Mouse (Mus musculus) testis, adult 2 months (tissue): ENCODE measurements at regions not wholly inside any gene's neighbourhood (a gene's known extent, or its start where the extent isn't known, plus 50 kb on each side); places are given as distances from the start of the nearest gene placed in this dataset.

Source experiments
- H3K27ac ChIP-seq: fragments of 200-500 bp; 2 replicates; pipeline ENCODE4 v1.5.1; 2012; ENCODE audit warnings: low read depth, low read length; ENCODE audit not compliant: control insufficient read depth, insufficient read depth
- H3K27me3 ChIP-seq: fragments of 200-500 bp; 2 replicates; pipeline ENCODE4 v1.6.1; 2012; ENCODE audit warnings: mild to moderate bottlenecking, low read length, moderate library complexity; ENCODE audit not compliant: control insufficient read depth, insufficient read depth
- H3K36me3 ChIP-seq: fragments of 200-500 bp; 2 replicates; pipeline ENCODE4 v1.6.1; 2012; ENCODE audit warnings: mild to moderate bottlenecking, low read length; ENCODE audit not compliant: control insufficient read depth, insufficient read depth
- H3K4me1 ChIP-seq: fragments of 200-500 bp; 2 replicates; pipeline ENCODE4 v1.6.1; 2012; ENCODE audit warnings: low read length; ENCODE audit not compliant: control insufficient read depth, insufficient read depth
- H3K4me3 ChIP-seq: fragments of 200-500 bp; 2 replicates; pipeline ENCODE4 v1.5.1; 2012; ENCODE audit warnings: low read depth, mild to moderate bottlenecking, low read length, moderate library complexity, mixed read lengths; ENCODE audit not compliant: control insufficient read depth
- CTCF ChIP-seq: fragments of 200-500 bp; IDR thresholded peaks from 2 replicates; pipeline ENCODE4 v1.5.1; 2012; ENCODE audit warnings: low read depth, mild to moderate bottlenecking, inconsistent platforms, low read length, moderate library complexity; ENCODE audit not compliant: control insufficient read depth, insufficient read depth, insufficient replicate concordance
- POLR2A ChIP-seq: fragments of 200-500 bp; IDR thresholded peaks from 2 replicates; pipeline ENCODE4 v1.6.1; 2012; ENCODE audit warnings: low read depth, mild to moderate bottlenecking, inconsistent platforms, low read length, moderate library complexity; ENCODE audit not compliant: control insufficient read depth

DNA sequence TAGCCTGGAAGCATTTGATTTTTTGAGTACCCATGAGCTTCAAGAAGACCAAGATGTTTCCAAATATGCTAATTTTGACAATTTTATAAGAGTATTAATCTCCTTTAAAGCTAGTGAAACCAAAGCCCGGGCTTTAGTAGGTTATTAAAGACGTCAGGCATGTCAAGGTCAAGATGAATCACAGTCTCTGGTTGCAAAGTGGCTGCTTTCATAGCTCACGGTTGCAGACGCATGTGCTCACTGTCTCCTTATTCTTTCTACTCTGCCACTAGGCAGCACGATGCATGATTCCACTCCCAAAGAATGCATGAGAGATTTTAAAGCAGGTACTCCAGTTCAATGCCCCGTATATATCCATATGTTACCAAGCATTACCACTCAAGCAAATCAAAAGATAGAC, 86.4 kb upstream of the Jade1 start:
- H3K36me3 ChIP-seq, result no peaks in the 10 kb centered on the region
- TF ChIP-seq POLR2A (no peak), CTCF (no peak)

DNA sequence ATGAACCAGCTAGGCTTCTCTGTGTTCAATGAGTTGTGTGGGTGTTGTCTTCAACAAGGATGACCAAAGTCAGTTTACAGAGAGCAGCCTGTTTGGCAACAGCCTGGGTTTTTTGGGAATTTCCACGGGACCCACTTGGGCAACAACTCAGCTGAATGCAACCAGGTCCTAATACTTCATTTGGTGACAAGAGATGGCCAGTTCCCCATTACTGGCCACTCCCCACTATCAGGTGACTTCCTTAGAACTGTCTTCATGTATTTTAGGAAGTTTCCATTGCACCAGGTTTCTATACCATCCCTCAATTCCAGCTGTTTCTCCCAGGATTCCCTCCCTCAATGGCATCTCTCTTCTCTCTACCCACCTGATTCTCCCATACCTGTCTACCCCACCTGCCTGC, 87.7 kb upstream of the Jade1 start:
- Histone ChIP-seq H3K4me3 (no peak overlapping the region), H3K27ac (no peak overlapping the region), H3K27me3 (no peaks in the 10 kb centered on the region), H3K36me3 (no peaks in the 10 kb centered on the region), H3K4me1 (no peaks in the 10 kb centered on the region)
- TF ChIP-seq POLR2A (no peak), CTCF (no peak)

More for the DNA sequence above, 86.4 kb upstream of the Jade1 start:
- H3K4me1 ChIP-seq, result no peaks in the 10 kb centered on the region
- no peak overlapping the region for H3K27ac ChIP-seq
- H3K27me3 ChIP-seq, result no peaks in the 10 kb centered on the region
- no peak overlapping the region for H3K4me3 ChIP-seq

DNA sequence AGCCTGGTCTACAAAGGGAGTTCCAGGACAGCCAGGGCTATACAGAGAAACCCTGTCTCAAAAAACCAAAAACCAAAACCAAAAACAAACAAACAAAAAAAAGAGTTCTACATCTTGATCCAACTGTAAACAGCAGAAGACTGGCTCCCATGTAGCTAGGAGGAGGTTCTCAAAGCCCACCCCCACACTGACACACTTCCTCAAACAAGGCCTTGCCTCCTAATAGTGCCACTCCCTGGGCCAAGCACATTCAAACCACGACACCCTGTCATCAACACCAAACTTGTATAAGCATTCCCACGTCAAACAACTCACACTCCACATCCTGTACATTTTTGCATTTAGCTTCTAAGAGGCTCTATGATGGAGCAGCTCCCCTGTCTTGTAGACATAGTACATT, 89.6 kb upstream of the Jade1 start:
- no peak overlapping the region for H3K27ac ChIP-seq
- no peaks in the 10 kb centered on the region for H3K36me3 ChIP-seq
- no peak for TF ChIP-seq POLR2A
- no peak for TF ChIP-seq CTCF
- no peak overlapping the region for H3K4me3 ChIP-seq
- no peaks in the 10 kb centered on the region for H3K4me1 ChIP-seq
- H3K27me3 ChIP-seq, result no peaks in the 10 kb centered on the region

DNA sequence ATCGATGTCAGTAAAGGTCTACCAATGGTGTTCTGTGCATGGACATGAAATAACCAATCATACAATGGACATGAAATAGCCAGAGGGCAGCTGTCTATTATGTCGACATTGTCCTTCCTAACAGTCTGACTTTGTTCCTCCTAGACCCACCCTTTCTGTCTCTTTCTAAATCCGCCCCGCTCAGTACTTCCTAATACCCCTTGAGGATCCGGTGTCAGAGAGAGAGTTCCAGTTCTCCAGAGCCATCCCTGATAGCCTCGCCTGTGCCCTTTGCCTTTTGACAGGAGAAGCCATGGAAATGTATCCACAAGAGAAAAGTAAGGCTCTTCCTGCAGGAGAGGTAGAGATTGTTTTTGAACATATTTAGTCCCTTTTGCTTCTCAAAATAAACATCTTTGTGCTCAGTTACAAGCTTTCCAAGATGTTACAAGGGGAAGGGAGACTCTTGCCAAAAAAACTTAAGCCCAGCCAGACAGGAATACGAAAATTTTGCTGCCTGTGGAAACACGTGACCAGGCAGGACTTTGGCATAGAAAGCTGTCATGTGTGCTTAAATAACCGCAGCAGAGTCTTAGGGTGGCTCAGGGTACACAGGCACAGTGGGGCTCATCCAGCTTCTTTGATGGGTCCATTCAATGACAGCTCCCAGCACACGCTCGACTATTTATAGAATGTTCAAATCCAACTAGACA, 92.4 kb upstream of the Jade1 start:
- Histone ChIP-seq H3K4me3 (no peak overlapping the region), H3K27ac (no peak overlapping the region), H3K36me3 (no peaks in the 10 kb centered on the region), H3K4me1 (no peaks in the 10 kb centered on the region), H3K27me3 (no peaks in the 10 kb centered on the region)
- TF ChIP-seq POLR2A (no peak), CTCF (no peak)

DNA sequence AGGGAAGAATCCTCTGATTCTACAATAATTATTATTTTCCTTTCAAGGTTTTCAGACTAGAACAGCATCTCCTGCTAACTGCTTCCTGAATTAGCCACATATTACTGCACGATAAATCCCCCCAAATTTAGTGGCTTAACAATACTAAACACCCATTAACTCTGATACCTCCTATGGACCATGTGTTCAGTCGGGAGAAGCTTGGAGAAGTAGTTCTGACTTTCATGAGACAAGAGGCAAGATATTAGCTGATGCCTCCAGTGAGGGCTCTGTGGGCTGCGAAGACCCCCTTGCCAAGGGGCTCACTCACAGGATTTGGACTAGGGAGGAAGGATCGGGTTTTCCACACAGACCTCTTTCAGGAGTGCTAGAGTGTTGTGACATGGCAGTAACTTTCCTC, 95.4 kb upstream of the Jade1 start:
- no peak for TF ChIP-seq CTCF
- no peak for TF ChIP-seq POLR2A
- Histone ChIP-seq H3K4me3 (no peak overlapping the region), H3K4me1 (no peaks in the 10 kb centered on the region), H3K27ac (no peak overlapping the region), H3K27me3 (no peaks in the 10 kb centered on the region), H3K36me3 (no peaks in the 10 kb centered on the region)

DNA sequence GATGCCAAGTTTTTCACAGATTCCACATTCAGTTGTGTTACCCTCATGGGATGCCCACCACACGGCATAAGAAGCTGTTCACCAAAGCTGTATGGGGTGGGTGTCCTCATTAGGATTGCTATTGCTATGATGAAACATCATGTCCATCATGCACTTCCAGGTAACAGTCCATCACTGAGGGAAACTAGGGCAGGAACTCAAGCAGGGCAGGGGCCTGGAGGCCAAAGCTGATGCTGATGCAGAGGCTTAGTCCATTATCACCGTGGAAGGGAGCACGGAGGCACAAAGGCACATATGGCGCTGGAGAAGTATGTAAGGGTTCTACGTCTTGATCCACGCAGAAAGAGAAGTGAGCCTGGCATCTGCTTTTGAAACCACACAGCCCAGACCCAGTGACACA, 97.4 kb upstream of the Jade1 start:
- TF ChIP-seq POLR2A (no peak), CTCF (no peak)
- H3K4me3 ChIP-seq, result no peak overlapping the region
- no peaks in the 10 kb centered on the region for H3K27me3 ChIP-seq
- no peaks in the 10 kb centered on the region for H3K36me3 ChIP-seq
- H3K27ac ChIP-seq, result no peak overlapping the region
- no peaks in the 10 kb centered on the region for H3K4me1 ChIP-seq

DNA sequence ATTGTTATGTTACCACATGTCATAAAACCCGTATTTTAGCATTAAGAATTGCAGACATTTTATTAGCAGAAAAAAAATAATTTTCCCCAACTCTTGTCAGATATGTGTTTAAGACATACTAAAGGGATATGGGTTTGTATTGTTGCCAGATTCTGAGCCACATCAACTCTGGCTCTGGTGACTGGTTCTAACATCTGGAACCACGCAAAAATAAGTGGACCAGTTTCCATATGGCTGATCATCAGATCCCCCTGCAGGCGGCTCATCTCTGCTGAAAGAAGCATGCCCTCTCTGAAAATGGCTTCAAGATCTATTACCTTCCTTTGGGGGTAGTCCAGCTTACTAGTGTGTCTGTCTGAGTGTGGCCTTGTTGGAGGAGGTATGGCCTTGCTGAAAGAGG, 102.0 kb upstream of the Jade1 start:
- Histone ChIP-seq H3K4me3 (no peak overlapping the region), H3K27me3 (no peaks in the 10 kb centered on the region), H3K36me3 (no peaks in the 10 kb centered on the region), H3K4me1 (no peaks in the 10 kb centered on the region), H3K27ac (no peak overlapping the region)
- no peak for TF ChIP-seq POLR2A
- TF ChIP-seq CTCF, result no peak

DNA sequence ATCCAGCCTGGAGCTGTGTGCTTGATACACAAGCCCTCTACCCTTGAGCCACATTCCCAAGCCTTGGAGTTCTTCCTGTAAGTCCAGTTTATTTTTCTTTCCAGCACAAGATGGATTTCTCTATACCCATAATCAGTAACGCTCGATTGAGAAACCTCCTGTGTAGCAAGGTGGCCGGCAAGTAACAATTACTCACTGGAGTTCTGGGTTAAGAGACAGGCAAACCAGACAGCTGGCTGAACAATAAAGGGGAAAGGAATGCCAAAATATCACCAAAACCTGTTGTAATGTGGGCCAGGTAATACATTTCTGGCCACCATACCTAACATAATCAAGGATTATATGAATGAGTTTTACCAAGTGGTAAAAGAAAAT, 102.8 kb upstream of the Jade1 start:
- Histone ChIP-seq H3K4me1 (no peaks in the 10 kb centered on the region), H3K4me3 (no peak overlapping the region), H3K36me3 (no peaks in the 10 kb centered on the region), H3K27ac (no peak overlapping the region), H3K27me3 (no peaks in the 10 kb centered on the region)
- TF ChIP-seq CTCF (no peak), POLR2A (no peak)
